Comparison of ENCODE assay signal across 9 mouse cellular contexts in the genomic region with DNA sequence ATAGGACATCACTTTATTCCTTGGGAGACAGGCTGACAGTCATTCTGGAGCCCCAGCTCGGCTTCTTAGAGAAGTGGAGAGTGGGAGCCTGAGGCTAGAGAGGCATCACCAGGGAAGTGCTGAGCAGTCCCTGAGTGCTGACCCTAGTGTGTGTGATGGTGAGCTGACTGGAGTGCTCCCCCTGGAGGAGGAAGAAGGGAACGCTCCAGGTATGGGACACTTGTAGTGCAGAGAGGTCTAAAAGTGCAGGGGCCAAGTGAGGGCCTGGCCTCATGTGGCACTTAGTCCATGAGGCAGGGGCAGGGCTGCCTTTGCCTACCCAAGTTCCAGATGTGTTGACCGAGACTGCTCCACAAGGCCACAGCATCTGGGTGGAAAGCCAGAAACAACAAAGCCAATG. TPM values are rescaled to one million over a fixed set of nuclear protein-coding genes. Genes with fewer than 3 reads are reported as not detected.
DNase-seq lines count a peak whose midpoint lies in the region; ATAC-seq and TF ChIP-seq lines count a peak whose summit lies in the region.
"Had no signal": no experiment of that assay in that cellular context is flagged by ENCODE, and none has a peak within 500 bp of the region (broad histone marks: within the 10 kb centered on the region; RNA-seq: fewer than 3 reads in every experiment).

No protein-coding gene starts in this region.

- peak; percentile 66 for TF ChIP-seq CTCF in heart, postnatal 0 days (IDR thresholded peaks at IDR 0.05; ENCODE audit: low read depth)
- peak; percentile 87 for TF ChIP-seq CTCF in liver, adult 2 months (IDR thresholded peaks at IDR 0.05; ENCODE audit: low read depth, low read length)

- no peaks in the 10 kb centered on the region for H3K27me3 ChIP-seq in heart, postnatal 0 days (ENCODE audit: control insufficient read depth, insufficient read depth, low read length)
- H3K27me3 ChIP-seq in liver, adult 2 months (ENCODE audit: control insufficient read depth, insufficient read depth, low read length): no peaks in the 10 kb centered on the region
- 0 out of 2 replicates have a peak, but pooled peaks cover 18% of the 10 kb centered on the region for H3K27me3 ChIP-seq in hindbrain, embryonic 13.5 days

- peak; percentile 43 for DNase-seq in left cerebral cortex, postnatal 4 days
- DNase-seq in left cerebral cortex, adult 9 months (ENCODE audit: low spot score in 2 of 2): no peak
- peak; percentile 46 for DNase-seq in MEL-GATA-1-ER (ENCODE audit: extremely low read depth, low read depth)
- peak; percentile 24 for DNase-seq in cerebellum, adult 9-11 months
- peak; percentile 38 for DNase-seq in heart, postnatal 0 days (ENCODE audit: low spot score)
- peak; percentile 26 for DNase-seq in liver, adult 2 months (ENCODE audit: extremely low read depth, low read depth, low spot score)
- DNase-seq in retina, postnatal 1 day: peak; percentile 69

- no peak overlapping the region for H3K9ac ChIP-seq in heart, postnatal 0 days (replicated peaks; ENCODE audit: low read depth, low read length)
- H3K9ac ChIP-seq in liver, adult 2 months (ENCODE audit: low read depth, low read length): no peak overlapping the region
- H3K9ac ChIP-seq in hindbrain, embryonic 13.5 days: no peak overlapping the region; the same call in 1 of the 2 replicates

- no peak for TF ChIP-seq POLR2A in liver, adult 2 months (IDR thresholded peaks at IDR 0.05; ENCODE audit: extremely low read depth, insufficient read depth, low read length)

- no peak for TF ChIP-seq EP300 in heart, postnatal 0 days (IDR thresholded peaks at IDR 0.05; ENCODE audit: low read depth)

- 40% methylated on average over 3 of the region's 3 CpGs for WGBS in heart, postnatal 0 days
- 54% methylated on average over 3 of the region's 3 CpGs for WGBS in liver, adult 2 months
- WGBS in hindbrain, embryonic 13.5 days: 35% methylated on average over 3 of the region's 3 CpGs

- no peak overlapping the region for H3K4me3 ChIP-seq in heart, postnatal 0 days (ENCODE audit: low read depth, low read length)
- no peak overlapping the region for H3K4me3 ChIP-seq in liver, adult 2 months (ENCODE audit: insufficient read depth, low read depth, low read length)
- no peak overlapping the region for H3K4me3 ChIP-seq in hindbrain, embryonic 13.5 days
- H3K4me3 ChIP-seq: neural tube, embryonic 12.5 days had no signal

- peaks cover 11% of the 10 kb centered on the region; the same call in 1 of the 2 replicates for H3K36me3 ChIP-seq in heart, postnatal 0 days (replicated peaks; ENCODE audit: control insufficient read depth, insufficient read depth, low read length)
- no peaks in the 10 kb centered on the region for H3K36me3 ChIP-seq in liver, adult 2 months (ENCODE audit: control insufficient read depth, insufficient read depth, low read length)
- no peaks in the 10 kb centered on the region for H3K36me3 ChIP-seq in hindbrain, embryonic 13.5 days
- H3K36me3 ChIP-seq: neural tube, embryonic 12.5 days had no signal

- no peak overlapping the region for H3K27ac ChIP-seq in heart, postnatal 0 days (ENCODE audit: low read depth)
- no peak overlapping the region for H3K27ac ChIP-seq in liver, adult 2 months (replicated peaks; ENCODE audit: insufficient read depth, low read depth, low read length)
- no peak overlapping the region for H3K27ac ChIP-seq in hindbrain, embryonic 13.5 days
- H3K27ac ChIP-seq: neural tube, embryonic 12.5 days had no signal

- no peaks in the 10 kb centered on the region for H3K79me2 ChIP-seq in liver, adult 2 months (ENCODE audit: control insufficient read depth, insufficient read depth, low read length)

- H3K4me2 ChIP-seq in heart, postnatal 0 days (ENCODE audit: low read depth, low read length): no peak overlapping the region
- no peak overlapping the region for H3K4me2 ChIP-seq in hindbrain, embryonic 13.5 days

- no peaks in the 10 kb centered on the region for H3K9me3 ChIP-seq in heart, postnatal 0 days (replicated peaks; ENCODE audit: control insufficient read depth, low read length)
- H3K9me3 ChIP-seq in hindbrain, embryonic 13.5 days: no peaks in the 10 kb centered on the region
- H3K9me3 ChIP-seq: neural tube, embryonic 12.5 days had no signal

- H3K4me1 ChIP-seq in heart, postnatal 0 days (ENCODE audit: control insufficient read depth, insufficient read depth): peaks cover 3% of the 10 kb centered on the region; the same call in 1 of the 2 replicates
- no peaks in the 10 kb centered on the region for H3K4me1 ChIP-seq in liver, adult 2 months (ENCODE audit: control insufficient read depth, insufficient read depth, low read length)
- peaks cover 28% of the 10 kb centered on the region for H3K4me1 ChIP-seq in hindbrain, embryonic 13.5 days (replicated peaks)

- 0 out of 2 replicates have a peak, but pooled peaks have one; percentile 27 for ATAC-seq in heart, postnatal 0 days (ENCODE audit: insufficient read depth, low read depth)
- no peak for ATAC-seq in hindbrain, embryonic 13.5 days (ENCODE audit: low FRiP score)

- intact Hi-C loops in left cerebral cortex, postnatal 4 days (cut with DNase I): no loop called here

RNA-seq across cellular contexts. Expression of a gene that starts 39.0 kb away (rescaled TPM):
- 1 to 10 TPM; 2.5 to 3.7 TPM for total RNA-seq in left cerebral cortex, postnatal 4 days (2021)
- 64.6 and 68.2 TPM in 2 replicates for total RNA-seq in heart, postnatal 0 days (2014; rRNA removed; ENCODE audit: low replicate concordance)
- polyA plus RNA-seq in heart, postnatal 0 days (2015; fragmentation: Nextera tagmentation; extraction: Ambion mirVana): 6.2 and 6.7 TPM in 2 replicates
- total RNA-seq in liver, adult 2 months (2014; rRNA removed): 0.65 and 0.67 TPM in 2 replicates
- 1.8 and 2.9 TPM in 2 replicates for polyA plus RNA-seq in liver, adult 2 months (2012; rRNA removed)
- polyA plus RNA-seq in hindbrain, embryonic 13.5 days (2015; fragmentation: Nextera tagmentation; extraction: Ambion mirVana): 2.9 and 3.7 TPM in 2 replicates

RNA-seq across cellular contexts. Expression of a gene that starts 58.6 kb away (rescaled TPM):
- total RNA-seq in left cerebral cortex, postnatal 4 days (2021): 1 to 10 TPM; 5.0 to 5.7 TPM
- 42.4 and 57.5 TPM in 2 replicates for total RNA-seq in heart, postnatal 0 days (2014; rRNA removed; ENCODE audit: low replicate concordance)
- 26.9 and 27.9 TPM in 2 replicates for polyA plus RNA-seq in heart, postnatal 0 days (2015; fragmentation: Nextera tagmentation; extraction: Ambion mirVana)
- 5.7 and 8.1 TPM in 2 replicates for total RNA-seq in liver, adult 2 months (2014; rRNA removed)
- polyA plus RNA-seq in liver, adult 2 months (2012; rRNA removed): 15.7 and 16.6 TPM in 2 replicates
- 2.8 and 3.3 TPM in 2 replicates for polyA plus RNA-seq in hindbrain, embryonic 13.5 days (2015; fragmentation: Nextera tagmentation; extraction: Ambion mirVana)

Comparison
In these comparisons a context has a peak if more than half of its experiments do, and no peak if none do; other contexts are left out.
1. DNase-seq: peak in left cerebral cortex, postnatal 4 days (single experiment), MEL-GATA-1-ER (single experiment), cerebellum, adult 9-11 months (single experiment), heart, postnatal 0 days (single experiment), liver, adult 2 months (single experiment) and retina, postnatal 1 day (single experiment); none in left cerebral cortex, adult 9 months (0 of 2).
2. RNA of a gene that starts 39.0 kb away (total RNA-seq): 64.6 to 68.2 TPM in heart, postnatal 0 days; 2.5 to 3.7 TPM in left cerebral cortex, postnatal 4 days and 0.65 to 0.67 TPM in liver, adult 2 months; every median in the first group is over 10 times any median in the second.